Mouse (Mus musculus) neural tube, embryonic 13.5 days (tissue): ENCODE results near the gene Kcnk13. TPM values are rescaled to one million over a fixed set of nuclear protein-coding genes. Genes with fewer than 3 reads are reported as not detected.

Experiments used
- ATAC-seq: fragments of 200-750 bp; cut with Nextera tagmentation; 2 replicates; pipeline ENCODE4 v1.8.0; 2017; ENCODE audit warnings: low read depth, mild to moderate bottlenecking, moderate TSS enrichment, moderate library complexity
- H3K27ac ChIP-seq: fragments of 300-500 bp; sonication (generic); replicated peaks from 2 replicates; pipeline ENCODE4 v1.5.1; 2015; ENCODE audit warnings: moderate library complexity, mild to moderate bottlenecking, inconsistent platforms
- H3K27me3 ChIP-seq: fragments of 300-500 bp; sonication (generic); 2 replicates; pipeline ENCODE4 v1.6.1; 2015; ENCODE audit warnings: mild to moderate bottlenecking, inconsistent platforms
- H3K36me3 ChIP-seq: fragments of 300-500 bp; sonication (generic); 2 replicates; pipeline ENCODE4 v1.6.1; 2015; ENCODE audit warnings: mild to moderate bottlenecking, inconsistent platforms
- H3K4me1 ChIP-seq: fragments of 300-500 bp; sonication (generic); replicated peaks from 2 replicates; pipeline ENCODE4 v1.6.1; 2015; ENCODE audit warnings: inconsistent platforms
- H3K4me2 ChIP-seq: fragments of 300-500 bp; sonication (generic); 2 replicates; pipeline ENCODE4 v1.6.1; 2015; ENCODE audit warnings: inconsistent platforms, mild to moderate bottlenecking, moderate library complexity
- H3K4me3 ChIP-seq: fragments of 300-500 bp; sonication (generic); 2 replicates; pipeline ENCODE4 v1.5.1; 2015; ENCODE audit warnings: mild to moderate bottlenecking, inconsistent platforms
- H3K9ac ChIP-seq: fragments of 300-500 bp; sonication (generic); 2 replicates; pipeline ENCODE4 v1.6.1; 2015; ENCODE audit warnings: moderate library complexity, mild to moderate bottlenecking, inconsistent platforms
- H3K9me3 ChIP-seq: fragments of 300-500 bp; sonication (generic); 2 replicates; pipeline ENCODE4 v1.6.1; 2016; ENCODE audit warnings: inconsistent platforms
- WGBS: fragments of 180-500 bp; shearing (Covaris S2); methylation state at CpG from one replicate; pipeline ENCODE4 v1.1.7; 2015; 5-methylcytosine and 5-hydroxymethylcytosine counted together
- microRNA-seq: library from miRNA; unstranded; fragments of <30 nt; microRNA quantifications from one replicate; pipeline ENCODE4, GENCODE M21; 2016
- polyA plus RNA-seq: library from polyadenylated mRNA; unstranded; fragments of >200 nt; fragmentation: Nextera tagmentation; extraction: Ambion mirVana; gene quantifications from 2 replicates; pipeline ENCODE4 v1.2.1, GENCODE M21; 2015

Gene Kcnk13
- polyA plus RNA-seq, 1 experiment from 2014 or later, result 0.42 TPM

GRCm38 (mm10) chr12:100106275-100106895, 142.1 kb downstream of the Kcnk13 start:
- WGBS, result 14% methylated on average over 20 of the region's 20 CpGs
- no peak overlapping the region for H3K27ac ChIP-seq
- H3K36me3 ChIP-seq, result no peaks in the 10 kb centered on the region
- H3K9ac ChIP-seq, result no peak overlapping the region
- no peak overlapping the region for H3K4me3 ChIP-seq
- ATAC-seq, result no peak
- H3K4me1 ChIP-seq, result peaks cover 12% of the 10 kb centered on the region
- no peak overlapping the region for H3K4me2 ChIP-seq
- H3K27me3 ChIP-seq, result no peaks in the 10 kb centered on the region
- H3K9me3 ChIP-seq, result no peaks in the 10 kb centered on the region

- Histone ChIP-seq H3K9me3 (no peaks in the 10 kb centered on the region), H3K4me3 (no peak overlapping the region), H3K36me3 (peaks cover 8% of the 10 kb centered on the region), H3K4me2 (no peak overlapping the region), H3K27me3 (no peaks in the 10 kb centered on the region), H3K27ac (no peak overlapping the region), H3K4me1 (peaks cover 15% of the 10 kb centered on the region), H3K9ac (no peak overlapping the region)
- ATAC-seq, result no peak
- 51% methylated on average over 4 of the region's 4 CpGs for WGBS
Measured at GRCm38 (mm10) chr12:100107436-100107835, 143.1 kb downstream of the Kcnk13 start.

DNA sequence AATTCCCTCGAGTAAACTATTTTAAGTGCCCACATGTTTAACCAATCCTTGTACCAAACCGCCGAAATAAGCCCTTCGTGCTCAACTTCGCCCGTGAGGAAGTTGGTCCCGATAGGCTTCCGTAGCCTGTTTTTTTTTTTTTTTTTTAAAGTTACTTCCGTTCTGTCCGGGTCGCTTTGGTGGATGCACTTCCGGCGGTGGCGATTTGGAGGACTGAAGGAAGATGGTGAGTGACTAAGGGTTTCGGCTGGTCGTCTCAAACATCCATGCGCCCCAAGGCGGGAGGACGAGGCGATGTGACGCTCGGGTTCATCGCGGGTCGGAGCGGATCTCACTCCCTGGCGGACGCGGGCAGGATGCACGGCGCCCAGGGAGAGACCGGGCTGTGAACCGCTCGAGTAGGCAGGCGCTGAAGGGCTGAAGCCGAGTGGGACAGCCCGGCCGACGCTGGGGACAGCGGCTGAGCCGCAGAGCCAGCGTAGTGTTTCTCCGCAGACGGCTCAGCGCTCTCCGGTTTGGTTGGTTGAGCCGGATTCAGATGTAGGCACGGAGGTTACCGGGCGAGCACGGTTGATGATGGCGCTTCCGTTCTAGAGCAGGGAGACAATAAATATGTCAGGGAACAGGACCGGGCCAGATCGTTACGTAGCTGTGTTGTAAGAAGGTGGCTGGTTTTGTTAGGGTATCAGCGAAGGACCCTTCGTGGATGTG, 145.8 kb downstream of the Kcnk13 start, which contains the start of gene Psmc1:
Psmc1 (plus strand) TSS at position 169 of the 711 bp plus-strand sequence.
- H3K4me3 ChIP-seq, result peak within 1 kb of the TSS; percentile 95
- H3K36me3 ChIP-seq, result peaks cover 30% of the 10 kb centered on the region
- H3K4me2 ChIP-seq, result peak within 1 kb of the TSS; percentile 93
- no peaks in the 10 kb centered on the region for H3K27me3 ChIP-seq
- WGBS, result under 1% methylated on average over 58 of the region's 58 CpGs
- peak; percentile 85 for ATAC-seq
- H3K27ac ChIP-seq, result peak within 1 kb of the TSS; percentile 92
- H3K9me3 ChIP-seq, result no peaks in the 10 kb centered on the region
- H3K9ac ChIP-seq, result peak within 1 kb of the TSS; percentile 94
- H3K4me1 ChIP-seq, result peaks cover 15% of the 10 kb centered on the region

Small RNAs within 50 kb of the gene (microRNA-seq; reads per million reads assigned to microRNA genes)
- gene Gm23291, result not detected

Other genes with a start within 250 kb of the Kcnk13 start
- gene Efcab11, start 80.1 kb upstream of the Kcnk13 start, polyA plus RNA-seq, result 4.2 and 4.7 TPM in 2 replicates
- 44.5 and 47.1 TPM in 2 replicates for gene Tdp1, start 80.0 kb upstream of the Kcnk13 start, polyA plus RNA-seq
- 291 and 293 TPM in 2 replicates for gene Psmc1, start 145.7 kb downstream of the Kcnk13 start, polyA plus RNA-seq
- gene Nrde2, start 195.2 kb downstream of the Kcnk13 start, polyA plus RNA-seq, result 11.5 and 11.8 TPM in 2 replicates
- 2,474 and 2,486 TPM in 2 replicates for gene Calm1, start 234.9 kb downstream of the Kcnk13 start, polyA plus RNA-seq